Mouse (Mus musculus): ENCODE data around the gene Ndufa13. TPM values are rescaled to one million over a fixed set of nuclear protein-coding genes. Genes with fewer than 3 reads are reported as not detected.

Gene Ndufa13
- polyA plus RNA-seq, 1 experiment from 2014 or later: 169 TPM

- no peak overlapping the region for H3K4me3 ChIP-seq (ENCODE audit: low read depth, low read length)
- H3K4me2 ChIP-seq (replicated peaks; ENCODE audit: low read depth, low read length): no peak overlapping the region
- H3K9me3 ChIP-seq (ENCODE audit: control insufficient read depth, low read length): no peaks in the 10 kb centered on the region
- WGBS: 40% methylated on average over 3 of the region's 3 CpGs
- H3K4me1 ChIP-seq (replicated peaks; ENCODE audit: control insufficient read depth, insufficient read depth, low read length): no peaks in the 10 kb centered on the region
- no peak overlapping the region for H3K27ac ChIP-seq (ENCODE audit: low read depth, low read length)
- ATAC-seq (ENCODE audit: low FRiP score): no peak
- peak; percentile 20 for DNase-seq (ENCODE audit: low spot score)
- H3K36me3 ChIP-seq (ENCODE audit: control insufficient read depth, insufficient read depth, low read length): no peaks in the 10 kb centered on the region
- H3K27me3 ChIP-seq (ENCODE audit: control insufficient read depth, insufficient read depth, low read length): no peaks in the 10 kb centered on the region
- no peak overlapping the region for H3K9ac ChIP-seq (ENCODE audit: low read depth, low read length)
Measured at GRCm38 (mm10) chr8:69849899-69850298, 52.5 kb downstream of the Ndufa13 start.

DNA sequence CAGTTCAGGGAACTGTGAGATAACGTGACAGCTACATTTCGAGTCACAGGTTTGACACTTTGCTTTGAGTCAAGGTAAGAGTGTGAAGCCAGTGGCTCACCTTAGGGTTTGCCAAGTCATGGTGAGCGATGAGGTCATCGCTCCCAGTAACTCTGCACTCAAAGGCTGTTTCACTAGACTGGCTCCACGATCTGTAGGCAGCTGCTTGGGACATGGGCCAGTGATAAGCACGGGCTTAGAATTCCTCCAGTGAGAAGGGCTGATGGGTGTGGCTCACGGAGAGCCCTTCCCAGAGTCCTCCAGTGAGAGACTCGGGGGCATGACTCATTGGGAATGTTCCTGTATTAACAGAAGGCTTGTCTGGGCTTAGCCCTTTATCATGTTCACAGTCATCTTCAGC, 53.4 kb downstream of the Ndufa13 start:
- Histone ChIP-seq H3K4me2 (replicated peaks; ENCODE audit: low read depth, low read length) (no peak overlapping the region), H3K9me3 (ENCODE audit: control insufficient read depth, low read length) (no peaks in the 10 kb centered on the region), H3K27me3 (ENCODE audit: control insufficient read depth, insufficient read depth, low read length) (no peaks in the 10 kb centered on the region), H3K9ac (ENCODE audit: low read depth, low read length) (no peak overlapping the region), H3K27ac (ENCODE audit: low read depth, low read length) (no peak overlapping the region), H3K4me1 (replicated peaks; ENCODE audit: control insufficient read depth, insufficient read depth, low read length) (no peaks in the 10 kb centered on the region), H3K36me3 (ENCODE audit: control insufficient read depth, insufficient read depth, low read length) (no peaks in the 10 kb centered on the region), H3K4me3 (ENCODE audit: low read depth, low read length) (no peak overlapping the region)
- WGBS: 92% methylated on average over 8 of the region's 8 CpGs
- DNase-seq (ENCODE audit: low spot score) (no peak), ATAC-seq (ENCODE audit: low FRiP score) (no peak)

DNA sequence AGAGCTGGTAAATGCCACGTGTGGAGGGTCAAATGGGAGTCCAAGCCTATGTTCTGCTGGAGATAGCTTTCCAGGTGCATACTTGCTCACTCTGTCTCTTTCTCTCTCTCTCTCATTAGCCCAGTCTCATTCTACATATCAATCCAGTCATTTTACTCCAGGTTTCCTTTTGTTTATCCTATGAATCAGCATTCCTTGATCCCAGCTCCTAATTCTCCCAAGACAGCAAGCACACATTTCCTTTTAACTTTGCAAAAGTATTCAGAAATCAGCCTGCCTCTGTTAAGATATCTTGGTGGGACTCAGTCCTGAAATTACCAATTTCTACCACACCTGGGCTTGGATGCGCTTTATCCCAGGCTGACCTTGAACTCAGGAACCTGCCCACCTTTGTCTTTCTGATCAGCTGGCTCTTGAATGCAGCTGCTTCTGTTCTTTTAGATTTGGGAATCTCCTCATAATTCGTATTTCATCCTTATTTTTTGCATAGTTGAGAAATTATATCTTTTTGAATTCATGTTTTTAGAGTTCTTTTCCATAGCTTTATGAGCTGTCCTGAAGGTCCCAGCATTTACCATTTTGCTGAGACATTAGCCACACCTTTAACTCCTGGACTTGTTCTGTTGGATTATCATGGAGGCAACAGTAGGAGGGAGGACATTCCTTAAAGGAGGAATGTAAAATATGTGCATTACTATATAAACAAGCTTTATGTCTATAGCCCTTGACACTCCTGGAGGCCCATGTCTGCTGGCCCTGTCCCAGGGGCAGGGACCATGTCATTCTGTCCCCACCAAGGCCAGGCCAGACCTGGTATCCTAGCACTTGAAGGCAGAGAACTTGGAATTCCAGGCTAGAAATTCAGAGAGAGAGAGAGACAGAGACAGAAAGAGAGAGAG, 54.9 kb downstream of the Ndufa13 start:
- Histone ChIP-seq H3K27me3 (ENCODE audit: control insufficient read depth, insufficient read depth, low read length) (no peaks in the 10 kb centered on the region), H3K27ac (ENCODE audit: low read depth, low read length) (no peak overlapping the region), H3K9me3 (ENCODE audit: control insufficient read depth, low read length) (no peaks in the 10 kb centered on the region), H3K4me1 (replicated peaks; ENCODE audit: control insufficient read depth, insufficient read depth, low read length) (no peaks in the 10 kb centered on the region), H3K36me3 (ENCODE audit: control insufficient read depth, insufficient read depth, low read length) (no peaks in the 10 kb centered on the region), H3K4me3 (ENCODE audit: low read depth, low read length) (no peak overlapping the region), H3K4me2 (replicated peaks; ENCODE audit: low read depth, low read length) (no peak overlapping the region), H3K9ac (ENCODE audit: low read depth, low read length) (no peak overlapping the region)
- DNase-seq (ENCODE audit: low spot score) (no peak), ATAC-seq (ENCODE audit: low FRiP score) (no peak)
- 76% methylated on average over 3 of the region's 3 CpGs for WGBS

Other genes with a start within 250 kb of the Ndufa13 start
- 2.3 and 3.1 TPM in 2 replicates for gene Zfp964, start 248.1 kb downstream of the Ndufa13 start, polyA plus RNA-seq (2014; fragmentation: Nextera tagmentation; extraction: Ambion mirVana)
- 32.1 and 38.8 TPM in 2 replicates for gene Zfp869, start 191.8 kb downstream of the Ndufa13 start, polyA plus RNA-seq (2014; fragmentation: Nextera tagmentation; extraction: Ambion mirVana)
- gene Zfp963, start 152.6 kb downstream of the Ndufa13 start, polyA plus RNA-seq (2014; fragmentation: Nextera tagmentation; extraction: Ambion mirVana): 7.2 and 9.2 TPM in 2 replicates
- 0.66 TPM in 1 of 2 replicates, not detected in the other for gene Gm20422, start 127.7 kb downstream of the Ndufa13 start, polyA plus RNA-seq (2014; fragmentation: Nextera tagmentation; extraction: Ambion mirVana)
- 34.5 and 35.8 TPM in 2 replicates for gene Atp13a1, start 111.4 kb downstream of the Ndufa13 start, polyA plus RNA-seq (2014; fragmentation: Nextera tagmentation; extraction: Ambion mirVana)
- 41.5 and 44.5 TPM in 2 replicates for gene Zfp866, start 111.4 kb downstream of the Ndufa13 start, polyA plus RNA-seq (2014; fragmentation: Nextera tagmentation; extraction: Ambion mirVana)
- gene Gmip, start 93.9 kb downstream of the Ndufa13 start, polyA plus RNA-seq (2014; fragmentation: Nextera tagmentation; extraction: Ambion mirVana): 9.0 and 9.4 TPM in 2 replicates
- gene Lpar2, start 80.1 kb downstream of the Ndufa13 start, polyA plus RNA-seq (2014; fragmentation: Nextera tagmentation; extraction: Ambion mirVana): 1.2 and 1.7 TPM in 2 replicates
- gene Pbx4, start 70.1 kb downstream of the Ndufa13 start, polyA plus RNA-seq (2014; fragmentation: Nextera tagmentation; extraction: Ambion mirVana): 41.5 and 42.5 TPM in 2 replicates
- 0.50 and 0.73 TPM in 2 replicates for gene Cilp2, start 14.9 kb downstream of the Ndufa13 start, polyA plus RNA-seq (2014; fragmentation: Nextera tagmentation; extraction: Ambion mirVana)
- 4.2 and 4.3 TPM in 2 replicates for gene Tssk6, start 374 bp downstream of the Ndufa13 start, polyA plus RNA-seq (2014; fragmentation: Nextera tagmentation; extraction: Ambion mirVana)
- gene Yjefn3, start 154 bp upstream of the Ndufa13 start, polyA plus RNA-seq (2014; fragmentation: Nextera tagmentation; extraction: Ambion mirVana): 4.6 and 6.1 TPM in 2 replicates
- gene Gatad2a, start 93.8 kb upstream of the Ndufa13 start, polyA plus RNA-seq (2014; fragmentation: Nextera tagmentation; extraction: Ambion mirVana): 48.8 and 62.0 TPM in 2 replicates
- 51.1 and 52.1 TPM in 2 replicates for gene Mau2, start 140.2 kb upstream of the Ndufa13 start, polyA plus RNA-seq (2014; fragmentation: Nextera tagmentation; extraction: Ambion mirVana)
- 34.5 and 35.4 TPM in 2 replicates for gene Sugp1, start 140.3 kb upstream of the Ndufa13 start, polyA plus RNA-seq (2014; fragmentation: Nextera tagmentation; extraction: Ambion mirVana)
- 0.86 and 1.4 TPM in 2 replicates for gene Tm6sf2, start 170.4 kb upstream of the Ndufa13 start, polyA plus RNA-seq (2014; fragmentation: Nextera tagmentation; extraction: Ambion mirVana)
- gene Hapln4, start 180.9 kb upstream of the Ndufa13 start, polyA plus RNA-seq (2014; fragmentation: Nextera tagmentation; extraction: Ambion mirVana): 0.22 TPM in 1 of 2 replicates, not detected in the other
- gene Ncan, start 218.3 kb upstream of the Ndufa13 start, polyA plus RNA-seq (2014; fragmentation: Nextera tagmentation; extraction: Ambion mirVana): 71.3 and 74.5 TPM in 2 replicates
- 16.7 and 19.2 TPM in 2 replicates for gene Nr2c2ap, start 228.8 kb upstream of the Ndufa13 start, polyA plus RNA-seq (2014; fragmentation: Nextera tagmentation; extraction: Ambion mirVana)
- 10.9 and 14.6 TPM in 2 replicates for gene Rfxank, start 236.6 kb upstream of the Ndufa13 start, polyA plus RNA-seq (2014; fragmentation: Nextera tagmentation; extraction: Ambion mirVana)
- 48.4 and 49.0 TPM in 2 replicates for gene Borcs8, start 236.9 kb upstream of the Ndufa13 start, polyA plus RNA-seq (2014; fragmentation: Nextera tagmentation; extraction: Ambion mirVana)
- 0.28 and 0.32 TPM in 2 replicates for gene Mef2b, start 237.2 kb upstream of the Ndufa13 start, polyA plus RNA-seq (2014; fragmentation: Nextera tagmentation; extraction: Ambion mirVana)

All from hindbrain, embryonic 11.5 days (tissue).